Mouse (Mus musculus): ENCODE data around the gene Pax2.

DNA sequence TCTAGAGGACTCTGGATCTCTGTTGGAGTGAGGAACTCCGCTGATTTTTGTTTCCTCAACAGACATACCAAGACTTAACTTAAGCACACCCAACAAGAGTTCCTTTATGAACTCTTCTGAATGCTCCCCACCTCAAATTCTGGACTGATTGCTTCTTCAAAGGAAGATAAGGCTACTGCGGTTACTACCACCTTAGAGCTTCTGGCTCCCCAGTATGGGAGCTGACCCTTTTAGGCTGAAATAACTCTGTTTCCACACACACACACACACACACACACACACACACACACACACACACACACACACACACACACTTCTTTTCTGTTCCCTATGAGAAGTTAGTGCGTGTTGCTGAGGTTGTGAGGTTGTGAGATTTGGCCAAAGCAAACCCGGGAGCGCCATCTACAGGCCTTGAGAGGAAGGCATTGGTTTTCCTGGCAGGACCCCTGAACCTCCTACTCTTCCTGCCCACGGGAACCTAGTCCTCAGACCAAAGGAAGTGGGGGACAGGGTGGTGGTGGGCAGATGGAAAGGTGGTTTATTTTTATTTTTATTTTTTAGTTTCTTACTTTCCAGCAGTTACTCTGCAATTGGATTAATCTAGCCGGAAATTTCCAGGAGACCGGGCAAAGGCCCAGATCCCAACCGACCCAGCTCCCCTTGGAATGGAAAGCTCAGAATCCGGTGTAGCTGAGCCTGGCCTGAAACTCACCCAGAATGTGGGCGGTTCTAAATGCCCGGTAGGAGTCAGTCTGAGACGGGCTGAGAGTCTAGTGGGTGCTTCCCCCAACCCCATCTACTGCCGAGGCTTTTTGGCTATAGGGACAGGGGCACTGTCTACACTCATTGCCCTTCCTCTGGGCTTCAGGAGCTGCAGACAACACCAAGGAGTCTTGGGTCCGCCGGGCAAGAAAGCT lies 1.1 kb upstream of the Pax2 start:
- peak; percentile 73 for TF ChIP-seq CTCF (IDR thresholded peaks at IDR 0.05; ENCODE audit: low read depth)
- TF ChIP-seq EP300 (IDR thresholded peaks at IDR 0.05; ENCODE audit: low read depth), result no peak
